Mouse (Mus musculus) brain, adult 2 months (tissue): ENCODE measurements around the gene Myo1d.

ENCODE experiments used
- DNase-seq: peaks from one replicate; pipeline ENCODE4 v3.0.0; 2011; ENCODE audit warnings: low read depth, low spot score

The Myo1d gene

DNA sequence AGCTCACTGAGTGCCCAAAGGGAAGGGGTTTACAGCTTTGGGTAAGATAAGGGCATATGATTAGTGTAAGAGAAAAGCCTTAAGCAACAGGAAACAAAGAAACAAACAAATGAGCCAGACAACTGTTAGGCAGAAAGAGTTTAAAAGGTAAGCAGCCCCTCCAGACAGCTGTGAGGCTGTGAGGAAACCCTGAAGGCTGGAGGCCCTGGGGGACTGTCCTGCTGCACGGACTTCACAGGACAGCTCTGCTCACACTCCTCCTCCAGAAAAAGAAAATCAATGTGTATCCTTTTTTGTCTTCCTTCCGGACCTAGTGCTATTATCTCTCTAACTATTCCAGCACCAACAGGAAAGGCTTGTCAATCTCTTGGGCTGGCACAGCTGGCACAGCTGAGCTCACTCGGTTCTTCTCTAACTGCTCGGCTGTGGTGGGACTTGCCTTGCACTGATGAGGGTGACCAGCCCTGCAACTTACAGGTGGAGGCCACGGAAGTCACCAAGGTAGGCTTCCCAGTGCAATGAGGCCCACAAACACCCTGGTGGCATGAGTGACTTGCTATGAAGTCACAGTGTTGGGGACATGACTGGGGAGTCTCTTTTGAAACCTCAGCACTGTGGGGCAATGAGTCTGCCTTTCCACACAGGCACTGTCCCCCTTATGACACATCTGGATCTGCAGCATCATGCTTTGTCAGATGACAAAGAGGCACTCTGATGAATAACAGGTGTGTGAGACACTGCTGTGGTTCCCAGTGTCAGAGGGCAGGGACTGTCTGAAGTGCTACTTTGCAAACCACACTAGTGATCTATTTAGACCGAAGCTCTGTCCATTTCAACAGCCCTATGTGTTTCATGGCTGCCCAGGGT is 275.1 kb downstream of the Myo1d start:
- peak; percentile 45 for DNase-seq

DNA sequence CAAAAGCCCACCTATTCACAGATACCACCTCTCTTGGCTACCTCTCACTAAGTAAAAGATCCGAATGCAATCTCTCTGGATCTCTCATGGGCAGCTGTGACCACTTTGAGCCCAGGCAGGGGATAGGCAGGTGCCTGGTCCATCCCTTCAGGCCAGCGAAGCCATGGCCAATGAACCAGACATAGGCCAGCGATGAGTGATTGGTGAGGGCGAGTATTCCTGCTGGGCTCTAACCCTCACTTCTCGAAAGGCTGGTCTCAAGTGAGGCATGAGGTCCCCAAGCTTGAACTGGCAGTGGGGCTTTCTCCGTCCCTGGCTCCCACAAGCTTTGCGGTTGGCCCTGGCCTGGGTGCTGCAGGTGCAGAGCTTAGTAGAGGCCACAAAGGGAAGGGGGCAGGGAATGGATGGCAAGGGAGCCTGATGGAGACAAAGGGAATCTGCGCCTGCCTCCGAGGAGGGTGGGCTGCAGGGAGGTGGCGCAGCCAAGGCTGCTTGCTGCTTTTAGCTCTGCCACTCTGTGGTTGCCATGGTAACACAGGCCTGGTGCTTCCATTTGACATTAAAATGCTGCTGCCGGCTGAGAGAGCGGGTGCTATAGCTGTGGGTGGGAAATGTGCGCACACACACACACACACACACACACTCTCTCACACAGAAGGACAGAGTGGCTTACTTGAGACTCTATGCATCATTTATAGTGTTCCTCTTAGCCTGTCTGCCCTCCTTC is 275.9 kb downstream of the Myo1d start:
- DNase-seq = peak; percentile 98

DNA sequence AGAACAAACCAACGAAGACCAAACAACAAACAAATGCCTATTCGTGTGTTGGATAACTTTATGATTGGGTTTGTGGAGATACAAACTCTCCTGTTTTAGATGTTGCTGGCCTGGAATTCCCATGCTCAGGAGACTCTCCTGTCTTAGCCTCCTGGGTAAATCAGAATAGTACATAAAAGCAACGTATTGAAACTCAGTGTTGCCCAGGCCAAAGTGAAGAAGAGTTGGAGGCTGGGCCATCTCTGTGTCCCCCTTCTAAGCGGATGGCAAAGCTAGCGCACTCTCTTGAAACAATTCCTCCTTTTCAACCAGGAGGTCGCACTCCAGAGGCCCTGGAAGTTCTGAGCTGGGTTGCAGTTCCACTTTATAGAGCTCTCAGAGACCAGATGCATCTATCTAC is 276.5 kb downstream of the Myo1d start:
- DNase-seq = peak; percentile 22

DNA sequence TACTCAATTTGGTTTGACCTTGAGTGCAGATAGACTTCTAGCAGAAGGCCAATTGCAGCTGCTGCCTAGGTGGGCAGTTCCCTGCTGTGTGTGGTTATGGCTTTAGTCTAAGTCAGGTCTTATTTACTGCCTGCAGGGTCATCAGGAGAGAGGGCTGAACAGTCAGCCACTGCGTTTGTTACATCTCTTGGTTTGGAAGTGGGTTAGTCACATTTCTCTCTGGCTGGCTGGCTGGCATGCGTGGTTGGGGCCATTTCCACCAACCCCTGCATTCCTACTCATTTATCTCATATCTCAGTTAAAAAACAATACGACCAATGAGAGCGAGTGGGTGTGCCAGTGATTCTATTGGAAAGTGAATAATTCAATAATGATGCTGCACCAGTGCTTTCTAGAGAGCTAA is 280.3 kb downstream of the Myo1d start:
- DNase-seq = peak; percentile 54

DNA sequence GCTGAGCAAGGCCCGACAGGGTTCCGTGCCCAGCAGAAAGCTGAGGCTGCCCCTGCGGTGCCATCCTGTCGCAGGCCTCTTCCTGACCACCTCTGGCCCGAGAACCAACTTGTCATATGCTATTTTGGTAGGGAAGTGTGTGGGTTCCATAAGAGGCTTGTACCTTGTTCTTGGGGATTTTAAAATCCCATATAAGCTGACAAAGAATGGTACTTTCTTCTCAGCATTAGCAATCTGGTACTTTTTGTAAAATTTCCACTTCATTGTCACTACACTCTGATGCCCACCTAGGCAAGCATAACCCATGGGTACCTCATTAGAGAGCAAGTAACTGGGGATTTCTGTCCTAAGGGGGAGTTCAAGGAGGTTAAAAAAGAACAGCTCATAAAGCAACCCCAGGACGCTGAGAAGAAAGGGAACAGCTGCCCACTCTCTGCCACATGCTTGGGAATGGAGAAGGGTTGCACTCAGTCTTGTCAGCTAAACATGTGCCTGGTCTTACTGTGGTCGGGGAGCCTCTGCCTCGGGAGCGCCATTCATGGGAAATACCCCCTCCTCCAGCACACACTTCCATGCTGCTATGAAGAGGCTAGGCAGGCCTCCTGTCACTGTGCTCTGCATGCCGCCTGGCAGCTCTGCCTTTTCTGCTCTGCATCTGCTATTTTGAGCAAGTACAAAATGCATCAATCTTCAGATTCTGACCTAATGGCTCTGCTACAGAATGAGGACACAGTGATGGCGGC is 281.3 kb downstream of the Myo1d start:
- peak; percentile 67 for DNase-seq

DNA sequence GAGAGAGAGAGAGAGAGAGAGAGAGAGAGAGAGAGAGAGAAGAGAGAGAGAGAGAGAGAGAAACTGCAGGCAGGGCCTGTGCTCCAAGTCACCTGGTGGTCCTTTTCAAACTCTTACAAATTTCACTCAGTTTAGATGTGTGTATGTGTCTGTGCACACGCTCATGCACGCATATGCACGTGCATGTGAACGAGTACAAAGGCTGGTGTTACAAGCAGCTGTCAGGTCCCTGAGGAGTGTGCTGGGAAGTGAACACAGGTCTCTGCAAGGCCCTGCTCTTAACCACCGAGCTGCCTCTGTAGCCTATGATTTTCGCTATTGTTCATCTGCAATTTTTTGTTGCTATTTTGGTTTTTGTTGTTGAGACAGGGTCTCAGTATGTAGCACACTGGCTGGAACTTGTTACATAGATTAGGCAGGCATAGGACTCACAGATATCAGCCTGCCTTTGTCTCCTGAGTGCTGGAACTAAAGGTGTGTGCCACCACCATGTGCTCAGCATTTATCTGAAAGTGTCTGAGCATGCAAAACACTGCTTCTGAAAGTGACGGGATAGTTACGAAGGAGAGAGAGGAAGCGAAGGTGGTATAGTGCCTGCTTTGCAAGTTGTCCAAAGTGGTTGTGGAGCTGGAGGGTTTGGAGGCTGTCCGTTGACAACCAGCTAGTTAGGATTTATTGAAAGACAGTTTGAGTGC is 282.5 kb downstream of the Myo1d start:
- DNase-seq = no peak

DNA sequence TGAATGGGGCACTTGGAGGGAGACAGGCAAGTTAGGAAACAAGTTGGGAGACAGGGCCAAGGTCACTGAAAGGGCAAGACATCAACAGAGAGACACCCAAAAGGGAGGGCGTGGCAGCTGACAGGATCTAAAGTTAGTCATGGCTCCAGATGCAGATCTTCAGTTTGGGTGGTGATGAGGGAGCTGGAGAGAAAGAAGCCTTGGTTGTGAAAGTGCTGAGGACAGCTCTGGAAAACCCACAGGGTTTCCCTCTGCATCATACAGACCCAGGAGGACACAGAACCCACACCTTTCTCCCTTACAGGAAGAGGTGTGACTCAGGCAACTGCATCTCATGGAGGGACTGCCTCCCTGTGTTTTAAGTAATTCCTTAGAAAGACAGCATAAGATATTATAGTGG is 283.2 kb downstream of the Myo1d start:
- DNase-seq = peak; percentile 65

DNA sequence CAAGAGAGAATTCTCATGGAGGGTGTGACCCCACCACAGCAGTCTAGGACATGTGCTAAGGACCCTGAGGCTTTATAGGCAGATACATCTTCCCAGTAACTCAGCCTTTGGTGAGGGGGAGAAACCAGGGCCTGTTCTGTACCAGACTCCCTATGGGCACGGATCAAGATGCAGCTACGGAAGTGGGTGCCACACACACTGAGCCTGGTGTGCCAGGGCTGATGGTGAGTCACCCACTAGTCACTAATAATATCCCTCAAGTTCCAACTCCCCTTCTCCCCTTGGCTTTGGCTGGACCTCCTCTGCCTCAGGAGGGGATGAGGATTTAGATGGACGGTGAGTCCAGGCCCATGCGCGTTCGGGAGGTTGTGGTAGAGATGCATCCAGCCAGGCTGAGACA is 283.9 kb downstream of the Myo1d start:
- DNase-seq = peak; percentile 65

DNA sequence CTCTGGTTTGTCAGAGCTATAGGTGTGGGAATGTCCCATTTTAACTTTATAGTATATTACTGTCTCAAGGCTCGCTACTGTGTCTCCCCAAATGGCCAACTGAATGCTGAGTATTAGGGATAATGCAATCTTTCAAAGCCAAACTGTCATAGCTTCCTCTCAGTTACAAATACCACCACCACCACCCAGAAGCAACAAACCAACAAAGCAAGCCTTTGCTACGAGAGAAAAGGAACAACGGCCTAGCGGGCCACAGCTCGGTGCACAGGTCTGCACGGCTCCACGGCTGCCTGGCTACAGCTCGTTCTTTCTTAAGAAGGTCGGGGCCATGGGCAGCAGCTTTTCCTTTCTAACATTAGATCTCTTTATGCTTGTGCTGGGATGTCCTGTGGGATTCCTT is 285.0 kb downstream of the Myo1d start:
- no peak for DNase-seq

DNA sequence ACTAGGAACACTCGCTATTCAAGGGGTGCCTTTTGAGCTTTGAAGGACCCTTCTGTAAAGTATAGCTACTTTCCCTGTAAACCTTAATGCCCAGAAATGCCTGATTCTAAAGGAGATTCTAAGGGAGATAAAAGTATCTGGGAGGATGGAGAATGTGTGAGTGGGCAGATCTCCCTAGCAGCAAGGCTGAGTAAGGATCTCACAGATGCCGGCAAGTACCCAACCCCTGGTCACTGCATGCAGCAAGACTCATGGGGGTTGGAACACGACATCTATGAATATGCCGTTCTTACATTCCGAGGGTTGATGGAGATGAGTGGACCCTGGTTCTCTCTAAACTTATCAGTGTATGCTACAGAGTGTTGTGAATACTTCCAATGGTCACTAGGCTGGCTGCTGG is 286.6 kb downstream of the Myo1d start:
- DNase-seq = peak; percentile 60

DNA sequence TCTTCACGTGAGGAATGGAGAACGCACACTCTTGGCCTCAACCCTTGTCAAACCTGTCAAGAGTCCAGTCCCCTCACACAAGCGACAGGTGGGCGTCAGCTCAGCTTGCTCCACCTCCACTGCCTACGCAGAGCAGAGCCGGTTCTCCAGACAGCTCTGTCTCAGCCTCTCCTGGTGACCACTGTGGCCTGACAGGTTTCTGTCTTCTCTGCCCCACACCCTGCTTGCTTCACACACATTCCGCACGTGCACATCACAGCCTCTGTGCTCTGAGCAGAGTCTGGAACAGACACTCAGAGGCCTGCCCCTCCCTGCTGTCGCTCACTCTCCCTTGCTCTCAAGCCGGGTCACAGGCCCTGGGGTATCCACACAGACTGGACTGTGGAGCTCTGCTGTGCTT is 289.0 kb downstream of the Myo1d start:
- DNase-seq = no peak

DNA sequence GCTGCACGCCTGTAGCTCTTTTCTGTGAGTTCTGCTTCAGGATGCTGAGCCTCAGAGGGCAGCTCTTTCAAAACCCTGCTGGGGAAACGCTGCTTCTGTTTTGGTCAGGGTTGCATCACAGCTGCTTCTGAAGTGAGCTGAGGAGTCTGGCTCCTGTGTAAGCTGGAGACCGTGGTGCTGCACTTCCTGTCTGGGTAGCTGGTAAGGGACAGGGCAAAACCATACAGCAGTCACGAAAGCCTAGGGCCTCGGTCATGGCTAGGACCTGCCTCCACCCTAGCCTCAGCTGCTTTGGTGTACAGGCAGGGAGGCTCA is 290.0 kb downstream of the Myo1d start:
- DNase-seq = peak; percentile 69

DNA sequence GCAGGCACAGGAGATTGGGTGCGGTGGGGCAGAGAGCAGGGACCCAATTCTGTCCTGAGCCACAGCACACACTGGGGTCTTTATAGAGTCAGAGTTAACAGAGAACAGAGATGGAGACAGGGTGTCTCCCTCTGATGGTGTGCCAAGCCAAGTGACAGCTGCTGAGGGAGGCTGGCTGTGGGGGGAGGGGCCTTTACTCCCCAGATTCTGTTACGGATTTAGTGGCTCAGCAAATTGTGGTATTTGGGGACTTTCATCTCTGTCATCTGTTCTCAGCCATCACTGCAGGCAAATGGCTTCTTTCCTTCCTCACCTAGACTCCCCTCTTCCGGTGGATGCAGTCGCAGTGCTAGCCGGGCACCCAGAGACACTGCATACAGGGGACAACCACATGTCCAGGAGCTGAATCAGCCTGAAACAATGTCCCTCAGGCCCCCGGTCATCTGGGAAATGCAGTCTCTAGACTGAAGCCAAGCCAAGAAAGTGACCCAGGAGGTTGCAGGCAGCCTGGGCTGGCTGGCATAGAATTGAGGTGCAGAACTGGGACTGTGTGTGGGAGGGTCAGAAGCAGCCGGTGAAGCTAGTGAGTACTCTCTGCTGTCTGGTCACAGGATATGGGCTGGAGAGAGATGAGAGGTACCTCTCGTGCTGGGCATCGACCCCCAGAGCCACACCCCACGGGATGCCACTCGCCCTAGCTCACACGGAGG is 290.5 kb downstream of the Myo1d start:
- DNase-seq = peak; percentile 81

DNA sequence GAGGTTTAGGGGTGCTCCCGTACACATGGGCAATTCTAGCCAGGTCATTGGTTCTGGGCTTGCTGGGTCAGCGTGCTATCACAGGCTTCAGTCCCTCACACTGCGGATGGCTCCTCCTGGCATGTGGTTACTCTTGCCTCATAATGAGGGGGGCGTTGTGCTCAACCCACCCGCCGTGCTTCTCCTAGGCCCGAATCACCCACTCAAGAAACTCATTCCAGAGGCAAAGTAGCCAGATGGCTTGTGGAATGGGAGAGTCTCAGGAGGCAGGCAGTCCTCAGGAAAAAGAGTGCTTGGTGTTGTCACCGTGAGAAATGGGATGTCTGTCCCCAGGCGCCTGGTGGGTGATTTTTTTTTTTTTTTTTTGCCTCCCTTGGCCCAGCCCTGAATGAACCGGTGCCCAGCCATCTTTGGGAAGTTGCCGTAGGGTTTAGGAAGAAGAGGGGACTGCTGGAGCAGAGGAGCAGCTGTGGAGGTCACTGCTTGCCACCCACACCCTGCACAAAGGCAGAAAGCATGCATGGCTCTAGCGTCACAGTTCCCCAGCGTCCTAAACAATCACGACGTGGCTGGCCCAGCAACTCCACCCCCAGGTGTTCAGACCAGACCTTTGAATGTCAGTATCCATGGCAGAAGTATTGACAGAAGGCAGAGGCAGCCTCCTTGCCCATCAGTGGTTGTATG is 291.8 kb downstream of the Myo1d start:
- peak; percentile 87 for DNase-seq

DNA sequence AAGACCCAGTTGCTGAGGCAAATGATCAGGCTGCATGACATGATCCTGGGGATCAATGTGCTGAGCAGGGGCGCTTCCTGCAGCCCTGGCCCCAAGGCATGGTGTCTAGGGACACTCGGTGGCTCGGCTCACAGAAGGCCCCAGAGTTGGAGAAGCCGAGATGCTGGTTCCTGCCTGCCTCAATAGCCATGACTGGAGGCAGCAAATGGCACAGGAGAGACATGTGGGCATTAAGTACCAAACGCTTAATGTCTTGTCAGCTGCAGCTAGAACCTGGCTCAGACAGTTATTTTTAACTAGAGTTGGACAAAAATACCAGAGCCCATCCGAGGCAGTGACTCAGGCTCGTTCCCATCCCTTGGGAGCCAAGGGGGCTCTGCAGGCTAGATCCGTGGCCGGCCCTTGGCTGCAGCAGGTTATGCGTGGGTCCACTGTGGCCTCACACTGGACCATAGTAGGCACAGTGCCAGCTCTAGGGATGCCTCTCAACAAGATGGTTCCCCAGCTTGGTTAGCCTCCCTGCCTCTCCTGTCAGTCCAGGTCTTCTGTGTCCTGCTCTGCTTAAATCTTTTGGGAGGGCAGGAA is 294.1 kb downstream of the Myo1d start:
- DNase-seq = peak; percentile 70

DNA sequence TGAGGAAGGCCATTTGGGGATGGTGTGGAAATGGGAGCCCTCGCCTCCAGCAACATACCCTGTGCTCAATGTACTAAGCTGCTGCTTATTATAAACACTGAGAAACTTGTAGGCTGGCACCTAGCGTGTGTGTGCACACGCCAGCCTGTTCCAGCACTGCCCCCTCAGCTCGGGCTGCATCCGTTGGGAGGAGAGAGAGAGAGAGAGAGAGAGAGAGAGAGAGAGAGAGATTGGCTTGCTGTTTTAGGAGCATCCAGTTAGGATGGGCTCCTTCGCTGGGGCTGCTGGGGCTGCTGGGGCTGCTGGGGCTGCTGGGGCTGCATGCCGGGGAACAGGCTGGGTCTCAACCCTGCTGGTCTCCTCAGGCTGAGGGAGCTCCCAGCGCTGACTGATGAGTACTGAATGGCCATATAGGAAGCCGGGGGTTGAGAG is 294.7 kb downstream of the Myo1d start:
- peak; percentile 89 for DNase-seq

DNA sequence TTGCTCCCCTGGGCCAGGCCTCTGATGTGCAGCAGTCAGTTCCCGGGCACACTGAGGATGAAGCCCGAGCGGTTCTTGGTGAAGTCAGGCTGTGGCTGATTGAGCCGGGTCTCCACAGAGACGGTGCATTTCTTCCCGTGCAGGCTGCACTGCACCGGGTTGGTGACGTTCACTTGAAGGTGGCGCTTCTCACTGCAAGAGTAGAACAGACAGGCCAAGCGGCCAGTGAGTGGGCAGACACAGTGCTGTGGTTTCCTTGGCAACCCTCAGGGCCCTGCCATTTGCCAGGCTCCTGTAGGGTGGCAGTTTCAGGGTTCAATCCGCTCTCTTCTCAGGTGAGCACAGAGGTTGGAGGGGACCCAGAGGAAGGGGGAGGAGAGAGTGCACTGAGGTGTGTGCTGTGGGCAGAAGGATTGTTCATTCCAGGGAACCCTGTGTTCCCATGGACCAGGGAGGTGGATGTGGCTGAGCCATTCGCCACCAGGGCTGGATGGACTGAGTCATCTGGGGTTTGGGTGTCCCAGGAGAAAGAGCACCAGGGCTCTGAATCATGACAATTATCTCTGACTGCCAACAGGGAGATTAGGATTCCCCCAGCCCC is 295.5 kb downstream of the Myo1d start:
- peak; percentile 99 for DNase-seq

DNA sequence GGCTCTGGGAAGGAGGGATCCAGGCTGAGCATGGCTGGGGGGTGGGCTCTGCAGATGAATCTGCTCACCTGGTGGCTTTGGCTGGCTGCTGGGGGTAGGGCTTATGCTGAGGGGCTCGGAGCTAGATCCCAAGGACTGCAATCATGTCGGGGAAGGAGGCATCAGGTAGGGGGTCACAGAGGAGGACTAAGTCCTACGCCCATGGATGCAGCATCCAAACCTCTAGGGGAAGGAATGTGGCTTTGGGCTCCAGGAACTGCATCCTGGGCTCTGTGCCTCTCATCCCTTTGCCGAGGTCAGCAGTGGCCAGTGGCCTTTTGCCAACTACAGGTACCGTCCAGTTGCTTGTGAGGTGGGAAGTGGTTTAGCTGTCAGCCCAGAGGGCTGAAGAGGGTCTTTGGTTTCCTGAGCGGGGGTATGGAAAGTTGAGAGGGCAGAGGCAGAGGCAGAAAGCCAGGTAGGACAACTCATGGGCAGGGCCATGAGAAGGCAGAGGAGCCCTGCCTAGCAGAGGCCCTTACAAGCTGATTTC is 296.2 kb downstream of the Myo1d start:
- no peak for DNase-seq

DNA sequence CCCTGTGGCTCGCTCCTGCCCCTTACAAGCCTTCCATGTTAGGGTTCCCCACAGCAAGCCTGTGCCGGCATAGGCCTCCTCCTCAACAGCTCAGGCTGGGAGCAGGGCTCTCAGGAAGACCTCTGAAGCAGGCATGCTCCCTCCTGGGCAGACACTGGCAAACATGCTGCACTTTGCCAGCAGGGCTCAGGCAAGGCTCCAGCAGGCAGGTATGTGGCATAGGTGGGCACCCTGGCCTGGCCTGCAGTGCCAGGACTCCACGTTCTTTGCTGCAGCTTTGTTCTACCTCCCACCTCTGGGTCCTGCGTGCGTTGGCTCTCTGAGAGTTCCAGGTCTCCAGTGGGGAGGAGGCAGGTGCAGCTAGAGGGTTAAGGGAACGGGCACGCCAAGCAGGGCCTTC is 296.9 kb downstream of the Myo1d start:
- DNase-seq = peak; percentile 56

DNA sequence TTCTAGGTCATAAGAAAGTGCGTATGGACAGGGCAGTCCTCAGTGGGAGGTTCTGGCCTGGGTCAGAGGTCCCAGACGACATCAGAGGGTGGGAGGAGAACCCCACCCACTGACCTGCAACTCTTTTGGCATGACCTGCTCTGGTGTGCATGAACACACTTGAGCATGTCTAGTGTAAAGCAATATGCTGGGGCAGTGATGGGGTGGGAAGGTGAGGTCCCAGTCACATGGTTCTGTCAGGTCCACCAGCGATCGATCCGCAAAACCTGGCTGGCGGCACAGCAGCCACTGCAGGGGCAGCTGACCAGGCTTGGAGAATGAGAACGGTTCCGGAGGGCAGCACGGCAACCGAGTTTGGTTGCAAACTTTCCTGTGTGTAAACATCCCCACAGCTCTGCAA is 297.5 kb downstream of the Myo1d start:
- DNase-seq = no peak
